Mouse (Mus musculus): Measurements from ENCODE around the gene Podxl. TPM values are rescaled to one million over a fixed set of nuclear protein-coding genes. Genes with fewer than 3 reads are reported as not detected.
A peak's percentile ranks its signal among the peaks of the same experiment; 100 is the strongest.

Gene Podxl
- polyA plus RNA-seq (2012; fragmentation: generic; extraction: Trizol) = 4.8 TPM
- long read RNA-seq, experiment 1 = 0 reads
- long read RNA-seq, experiment 2, full-length matches to known transcripts = 3 of 7 reads
- long read RNA-seq, experiment 2, partial matches to known transcripts = 2 of 7 reads
- long read RNA-seq, experiment 2, other reads (novel, unspliced or antisense) = 2 of 7 reads

GRCm38 (mm10) chr6:31563235-31564181 lies at the start of gene Podxl:
TSS of gene Podxl (minus strand) at chr6:31563981.
- H3K4me3 ChIP-seq (ENCODE audit: insufficient read depth, poor library complexity, severe bottlenecking) = peak within 1 kb of the TSS; percentile 29
- TF ChIP-seq CEBPB (IDR thresholded peaks at IDR 0.05; ENCODE audit: low read depth) = no peak
- TF ChIP-seq MYOD1 (IDR thresholded peaks at IDR 0.05; ENCODE audit: control insufficient read depth, insufficient read length, low read depth) = no peak
- no peak for TF ChIP-seq MAX (IDR thresholded peaks at IDR 0.05)
- TF ChIP-seq MYOG (IDR thresholded peaks at IDR 0.05; ENCODE audit: control insufficient read depth, extremely low read depth, insufficient read length) = no peak
- TF ChIP-seq CTCF (IDR thresholded peaks at IDR 0.05; ENCODE audit: control insufficient read depth, insufficient read depth, insufficient read length) = no peak
- TF ChIP-seq USF1 (IDR thresholded peaks at IDR 0.05; ENCODE audit: low read depth) = no peak
- no peak for TF ChIP-seq FOSL1 (IDR thresholded peaks at IDR 0.05; ENCODE audit: insufficient read depth, low read length, poor library complexity, severe bottlenecking)
- H3K79me3 ChIP-seq (ENCODE audit: low read depth) = no peaks in the 10 kb centered on the region
- no peaks in the 10 kb centered on the region for H3K36me3 ChIP-seq (ENCODE audit: control insufficient read depth, insufficient read depth)
- peak within 1 kb of the TSS; percentile 90 for H3ac ChIP-seq (ENCODE audit: control insufficient read depth, insufficient read length, low read depth)
- no peaks in the 10 kb centered on the region for H3K79me2 ChIP-seq (ENCODE audit: control insufficient read depth, insufficient read depth)
- H3K27me3 ChIP-seq (ENCODE audit: control insufficient read depth, insufficient read depth, insufficient read length) = no peaks in the 10 kb centered on the region

- TF ChIP-seq FOSL1 (IDR thresholded peaks at IDR 0.05; ENCODE audit: insufficient read depth, low read length, poor library complexity, severe bottlenecking) (no peak), USF1 (IDR thresholded peaks at IDR 0.05; ENCODE audit: low read depth) (no peak), MYOD1 (IDR thresholded peaks at IDR 0.05; ENCODE audit: control insufficient read depth, insufficient read length, low read depth) (no peak), MAX (IDR thresholded peaks at IDR 0.05) (no peak), CEBPB (IDR thresholded peaks at IDR 0.05; ENCODE audit: low read depth) (no peak), MYOG (IDR thresholded peaks at IDR 0.05; ENCODE audit: control insufficient read depth, extremely low read depth, insufficient read length) (no peak), CTCF (IDR thresholded peaks at IDR 0.05; ENCODE audit: control insufficient read depth, insufficient read depth, insufficient read length) (no peak)
- Histone ChIP-seq H3ac (ENCODE audit: control insufficient read depth, insufficient read length, low read depth) (no peak overlapping the region), H3K79me3 (ENCODE audit: low read depth) (no peaks in the 10 kb centered on the region), H3K79me2 (ENCODE audit: control insufficient read depth, insufficient read depth) (no peaks in the 10 kb centered on the region), H3K4me3 (ENCODE audit: insufficient read depth, poor library complexity, severe bottlenecking) (no peak overlapping the region), H3K27me3 (ENCODE audit: control insufficient read depth, insufficient read depth, insufficient read length) (peaks cover 9% of the 10 kb centered on the region), H3K36me3 (ENCODE audit: control insufficient read depth, insufficient read depth) (no peaks in the 10 kb centered on the region)
Measured at GRCm38 (mm10) chr6:31612560-31613270, 48.9 kb upstream of the Podxl start.

GRCm38 (mm10) chr6:31606429-31606828 lies 42.6 kb upstream of the Podxl start:
- peaks cover 18% of the 10 kb centered on the region for H3K27me3 ChIP-seq (ENCODE audit: control insufficient read depth, insufficient read depth, insufficient read length)
- no peaks in the 10 kb centered on the region for H3K79me2 ChIP-seq (ENCODE audit: control insufficient read depth, insufficient read depth)
- no peaks in the 10 kb centered on the region for H3K36me3 ChIP-seq (ENCODE audit: control insufficient read depth, insufficient read depth)
- TF ChIP-seq MYOG (IDR thresholded peaks at IDR 0.05; ENCODE audit: control insufficient read depth, extremely low read depth, insufficient read length) (no peak), CTCF (IDR thresholded peaks at IDR 0.05; ENCODE audit: control insufficient read depth, insufficient read depth, insufficient read length) (no peak), FOSL1 (IDR thresholded peaks at IDR 0.05; ENCODE audit: insufficient read depth, low read length, poor library complexity, severe bottlenecking) (no peak), USF1 (IDR thresholded peaks at IDR 0.05; ENCODE audit: low read depth) (no peak), MYOD1 (IDR thresholded peaks at IDR 0.05; ENCODE audit: control insufficient read depth, insufficient read length, low read depth) (no peak), MAX (IDR thresholded peaks at IDR 0.05) (no peak), CEBPB (IDR thresholded peaks at IDR 0.05; ENCODE audit: low read depth) (no peak)
- no peak overlapping the region for H3ac ChIP-seq (ENCODE audit: control insufficient read depth, insufficient read length, low read depth)
- no peaks in the 10 kb centered on the region for H3K79me3 ChIP-seq (ENCODE audit: low read depth)
- H3K4me3 ChIP-seq (ENCODE audit: insufficient read depth, poor library complexity, severe bottlenecking) = no peak overlapping the region

- TF ChIP-seq MYOG (IDR thresholded peaks at IDR 0.05; ENCODE audit: control insufficient read depth, extremely low read depth, insufficient read length) = no peak
- no peak for TF ChIP-seq MAX (IDR thresholded peaks at IDR 0.05)
- no peak for TF ChIP-seq CEBPB (IDR thresholded peaks at IDR 0.05; ENCODE audit: low read depth)
- TF ChIP-seq FOSL1 (IDR thresholded peaks at IDR 0.05; ENCODE audit: insufficient read depth, low read length, poor library complexity, severe bottlenecking) = no peak
- no peak for TF ChIP-seq MYOD1 (IDR thresholded peaks at IDR 0.05; ENCODE audit: control insufficient read depth, insufficient read length, low read depth)
- TF ChIP-seq USF1 (IDR thresholded peaks at IDR 0.05; ENCODE audit: low read depth) = no peak
- no peak for TF ChIP-seq CTCF (IDR thresholded peaks at IDR 0.05; ENCODE audit: control insufficient read depth, insufficient read depth, insufficient read length)
- H3K36me3 ChIP-seq (ENCODE audit: control insufficient read depth, insufficient read depth) = no peaks in the 10 kb centered on the region
- H3K4me3 ChIP-seq (ENCODE audit: insufficient read depth, poor library complexity, severe bottlenecking) = no peak overlapping the region
- H3K27me3 ChIP-seq (ENCODE audit: control insufficient read depth, insufficient read depth, insufficient read length) = peaks cover 12% of the 10 kb centered on the region
- H3K79me3 ChIP-seq (ENCODE audit: low read depth) = no peaks in the 10 kb centered on the region
- H3ac ChIP-seq (ENCODE audit: control insufficient read depth, insufficient read length, low read depth) = no peak overlapping the region
- no peaks in the 10 kb centered on the region for H3K79me2 ChIP-seq (ENCODE audit: control insufficient read depth, insufficient read depth)
Measured at GRCm38 (mm10) chr6:31604629-31605265, 41.0 kb upstream of the Podxl start.

- Histone ChIP-seq H3K36me3 (ENCODE audit: control insufficient read depth, insufficient read depth) (no peaks in the 10 kb centered on the region), H3K79me2 (ENCODE audit: control insufficient read depth, insufficient read depth) (no peaks in the 10 kb centered on the region), H3K4me3 (ENCODE audit: insufficient read depth, poor library complexity, severe bottlenecking) (no peak overlapping the region), H3ac (ENCODE audit: control insufficient read depth, insufficient read length, low read depth) (no peak overlapping the region), H3K27me3 (ENCODE audit: control insufficient read depth, insufficient read depth, insufficient read length) (peaks cover 12% of the 10 kb centered on the region), H3K79me3 (ENCODE audit: low read depth) (no peaks in the 10 kb centered on the region)
- TF ChIP-seq CTCF (IDR thresholded peaks at IDR 0.05; ENCODE audit: control insufficient read depth, insufficient read depth, insufficient read length) (no peak), FOSL1 (IDR thresholded peaks at IDR 0.05; ENCODE audit: insufficient read depth, low read length, poor library complexity, severe bottlenecking) (no peak), USF1 (IDR thresholded peaks at IDR 0.05; ENCODE audit: low read depth) (no peak), CEBPB (IDR thresholded peaks at IDR 0.05; ENCODE audit: low read depth) (no peak), MYOG (IDR thresholded peaks at IDR 0.05; ENCODE audit: control insufficient read depth, extremely low read depth, insufficient read length) (no peak), MYOD1 (IDR thresholded peaks at IDR 0.05; ENCODE audit: control insufficient read depth, insufficient read length, low read depth) (no peak), MAX (IDR thresholded peaks at IDR 0.05) (no peak)
Measured at GRCm38 (mm10) chr6:31602489-31602888, 38.7 kb upstream of the Podxl start.
